Mouse (Mus musculus) limb, embryonic 15.5 days (tissue): Measurements from ENCODE around the gene Nfyc. TPM values are rescaled to one million over a fixed set of nuclear protein-coding genes. Genes with fewer than 3 reads are reported as not detected.

ENCODE experiments used
- ATAC-seq: fragments of 200-750 bp; cut with Nextera tagmentation; 2 replicates; pipeline ENCODE4 v1.8.0; 2017; ENCODE audit warnings: low read depth, moderate TSS enrichment; ENCODE audit not compliant: insufficient number of reproducible peaks, low FRiP score, low TSS enrichment
- H3K27ac ChIP-seq: fragments of 300-500 bp; sonication (generic); 2 replicates; pipeline ENCODE4 v1.5.1; 2015; ENCODE audit warnings: moderate library complexity, mild to moderate bottlenecking, inconsistent platforms
- H3K27me3 ChIP-seq: fragments of 300-500 bp; sonication (generic); 2 replicates; pipeline ENCODE4 v1.6.1; 2015; ENCODE audit warnings: inconsistent platforms
- H3K36me3 ChIP-seq: fragments of 300-500 bp; sonication (generic); 2 replicates; pipeline ENCODE4 v1.6.1; 2015; ENCODE audit warnings: inconsistent platforms
- H3K4me1 ChIP-seq: fragments of 300-500 bp; sonication (generic); 2 replicates; pipeline ENCODE4 v1.6.1; 2015; ENCODE audit warnings: inconsistent platforms
- H3K4me2 ChIP-seq: fragments of 300-500 bp; sonication (generic); 2 replicates; pipeline ENCODE4 v1.6.1; 2015; ENCODE audit warnings: mild to moderate bottlenecking, inconsistent platforms
- H3K4me3 ChIP-seq: fragments of 300-500 bp; sonication (generic); 2 replicates; pipeline ENCODE4 v1.5.1; 2015; ENCODE audit warnings: mild to moderate bottlenecking, inconsistent platforms
- H3K9ac ChIP-seq: fragments of 300-500 bp; sonication (generic); 2 replicates; pipeline ENCODE4 v1.6.1; 2015; ENCODE audit warnings: inconsistent platforms
- H3K9me3 ChIP-seq: fragments of 300-500 bp; sonication (generic); 2 replicates; pipeline ENCODE4 v1.6.1; 2016; ENCODE audit warnings: inconsistent platforms
- WGBS: fragments of 180-500 bp; shearing (Covaris S2); methylation state at CpG from one replicate; pipeline ENCODE4 v1.1.7; 2015; 5-methylcytosine and 5-hydroxymethylcytosine counted together
- polyA plus RNA-seq: library from polyadenylated mRNA; unstranded; fragments of >200 nt; fragmentation: Nextera tagmentation; extraction: Ambion mirVana; gene quantifications from 2 replicates; pipeline ENCODE4 v1.2.1, GENCODE M21; 2015

Gene Nfyc
- polyA plus RNA-seq, 1 experiment from 2014 or later, result 92.8 TPM

GRCm38 (mm10) chr4:120727842-120728241, 103.5 kb downstream of the Nfyc start:
- Histone ChIP-seq H3K36me3 (no peaks in the 10 kb centered on the region), H3K4me1 (peaks cover 32% of the 10 kb centered on the region), H3K27ac (no peak overlapping the region), H3K4me3 (no peak overlapping the region), H3K9me3 (no peaks in the 10 kb centered on the region), H3K27me3 (peaks cover 15% of the 10 kb centered on the region), H3K9ac (no peak overlapping the region), H3K4me2 (no peak overlapping the region)
- ATAC-seq, result no peak
- 77% methylated on average over 11 of the region's 11 CpGs for WGBS

- 53% methylated on average over 4 of the region's 4 CpGs for WGBS
Measured at GRCm38 (mm10) chr4:120726174-120726573, 105.2 kb downstream of the Nfyc start.

GRCm38 (mm10) chr4:120725516-120726090, 105.8 kb downstream of the Nfyc start:
- WGBS, result 46% methylated on average over 5 of the region's 5 CpGs
- Histone ChIP-seq H3K27ac (no peak overlapping the region; the same call in 1 of the 2 replicates), H3K27me3 (no peaks in the 10 kb centered on the region), H3K9ac (no peak overlapping the region), H3K4me1 (peaks cover 20% of the 10 kb centered on the region), H3K4me3 (no peak overlapping the region), H3K4me2 (no peak overlapping the region), H3K36me3 (no peaks in the 10 kb centered on the region), H3K9me3 (no peaks in the 10 kb centered on the region)
- no peak for ATAC-seq

More at GRCm38 (mm10) chr4:120726174-120726573, 105.2 kb downstream of the Nfyc start:
- Histone ChIP-seq H3K4me1 (peaks cover 25% of the 10 kb centered on the region), H3K4me2 (no peak overlapping the region), H3K27me3 (no peaks in the 10 kb centered on the region), H3K36me3 (no peaks in the 10 kb centered on the region), H3K9ac (no peak overlapping the region), H3K4me3 (no peak overlapping the region), H3K27ac (no peak overlapping the region), H3K9me3 (no peaks in the 10 kb centered on the region)
- ATAC-seq, result no peak

GRCm38 (mm10) chr4:120721574-120721973, 109.8 kb downstream of the Nfyc start:
- H3K36me3 ChIP-seq, result no peaks in the 10 kb centered on the region
- peaks cover 11% of the 10 kb centered on the region for H3K4me1 ChIP-seq
- no peak overlapping the region for H3K27ac ChIP-seq
- no peaks in the 10 kb centered on the region for H3K9me3 ChIP-seq
- no peak overlapping the region for H3K4me2 ChIP-seq
- 60% methylated on average over 2 of the region's 2 CpGs for WGBS
- no peak overlapping the region for H3K4me3 ChIP-seq
- no peak overlapping the region for H3K9ac ChIP-seq
- H3K27me3 ChIP-seq, result 0 out of 2 replicates have a peak, but pooled peaks cover 10% of the 10 kb centered on the region
- no peak for ATAC-seq

- Histone ChIP-seq H3K9ac (no peak overlapping the region), H3K36me3 (no peaks in the 10 kb centered on the region), H3K4me3 (no peak overlapping the region), H3K27ac (no peak overlapping the region), H3K4me1 (peaks cover 15% of the 10 kb centered on the region), H3K27me3 (0 out of 2 replicates have a peak, but pooled peaks cover 10% of the 10 kb centered on the region), H3K4me2 (no peak overlapping the region), H3K9me3 (no peaks in the 10 kb centered on the region)
- 19% methylated on average over 5 of the region's 5 CpGs for WGBS
- no peak for ATAC-seq
Measured at GRCm38 (mm10) chr4:120719152-120719551, 112.2 kb downstream of the Nfyc start.

- Histone ChIP-seq H3K9me3 (no peaks in the 10 kb centered on the region), H3K4me3 (no peak overlapping the region), H3K27me3 (0 out of 2 replicates have a peak, but pooled peaks cover 10% of the 10 kb centered on the region), H3K36me3 (no peaks in the 10 kb centered on the region), H3K4me1 (peaks cover 22% of the 10 kb centered on the region), H3K4me2 (no peak overlapping the region), H3K9ac (no peak overlapping the region), H3K27ac (no peak overlapping the region)
- no peak for ATAC-seq
- 73% methylated on average over 8 of the region's 8 CpGs for WGBS
Measured at GRCm38 (mm10) chr4:120717591-120717990, 113.8 kb downstream of the Nfyc start.

- H3K4me1 ChIP-seq, result peaks cover 30% of the 10 kb centered on the region
- H3K27me3 ChIP-seq, result 0 out of 2 replicates have a peak, but pooled peaks cover 10% of the 10 kb centered on the region
- peak overlapping the region; percentile 78 for H3K4me2 ChIP-seq
- no peak overlapping the region for H3K27ac ChIP-seq
- WGBS, result 22% methylated on average over 12 of the region's 12 CpGs
- H3K9ac ChIP-seq, result peak overlapping the region; percentile 50; the same call in 1 of the 2 replicates
- no peak for ATAC-seq
- no peaks in the 10 kb centered on the region for H3K9me3 ChIP-seq
- H3K36me3 ChIP-seq, result no peaks in the 10 kb centered on the region
- H3K4me3 ChIP-seq, result peak overlapping the region; percentile 38
Measured at GRCm38 (mm10) chr4:120716765-120717164, 114.6 kb downstream of the Nfyc start.

- peak; percentile 73 for ATAC-seq
- Histone ChIP-seq H3K27me3 (0 out of 2 replicates have a peak, but pooled peaks cover 10% of the 10 kb centered on the region), H3K4me1 (peaks cover 36% of the 10 kb centered on the region), H3K9me3 (no peaks in the 10 kb centered on the region), H3K27ac (no peak overlapping the region), H3K36me3 (no peaks in the 10 kb centered on the region), H3K4me2 (peak overlapping the region; percentile 78), H3K4me3 (peak overlapping the region; percentile 38), H3K9ac (peak overlapping the region; percentile 50; the same call in 1 of the 2 replicates)
- 2% methylated on average over 12 of the region's 12 CpGs for WGBS
Measured at GRCm38 (mm10) chr4:120716141-120716571, 115.2 kb downstream of the Nfyc start.

GRCm38 (mm10) chr4:120713856-120714497, 117.4 kb downstream of the Nfyc start:
- H3K4me1 ChIP-seq, result peaks cover 38% of the 10 kb centered on the region
- H3K4me2 ChIP-seq, result no peak overlapping the region
- H3K9me3 ChIP-seq, result no peaks in the 10 kb centered on the region
- H3K27me3 ChIP-seq, result 0 out of 2 replicates have a peak, but pooled peaks cover 10% of the 10 kb centered on the region
- no peak for ATAC-seq
- no peak overlapping the region for H3K4me3 ChIP-seq
- no peaks in the 10 kb centered on the region for H3K36me3 ChIP-seq
- 81% methylated on average over 6 of the region's 6 CpGs for WGBS
- no peak overlapping the region for H3K9ac ChIP-seq
- H3K27ac ChIP-seq, result no peak overlapping the region

- Histone ChIP-seq H3K4me3 (no peak overlapping the region), H3K27me3 (0 out of 2 replicates have a peak, but pooled peaks cover 10% of the 10 kb centered on the region), H3K9me3 (no peaks in the 10 kb centered on the region), H3K36me3 (no peaks in the 10 kb centered on the region), H3K4me2 (no peak overlapping the region), H3K9ac (no peak overlapping the region), H3K4me1 (peaks cover 38% of the 10 kb centered on the region), H3K27ac (no peak overlapping the region)
- no peak for ATAC-seq
- 88% methylated on average over 6 of the region's 6 CpGs for WGBS
Measured at GRCm38 (mm10) chr4:120713021-120713420, 118.4 kb downstream of the Nfyc start.

- no peaks in the 10 kb centered on the region for H3K9me3 ChIP-seq
- H3K27me3 ChIP-seq, result 0 out of 2 replicates have a peak, but pooled peaks cover 6% of the 10 kb centered on the region
- no peaks in the 10 kb centered on the region for H3K36me3 ChIP-seq
- H3K4me2 ChIP-seq, result no peak overlapping the region
- peaks cover 38% of the 10 kb centered on the region for H3K4me1 ChIP-seq
- 57% methylated on average over 12 of the region's 12 CpGs for WGBS
- H3K9ac ChIP-seq, result no peak overlapping the region
- peak overlapping the region; percentile 29; the same call in 1 of the 2 replicates for H3K27ac ChIP-seq
- ATAC-seq, result no peak
- H3K4me3 ChIP-seq, result no peak overlapping the region
Measured at GRCm38 (mm10) chr4:120712236-120712635, 119.1 kb downstream of the Nfyc start.
